Mouse (Mus musculus): ENCODE measurements around the gene Abhd12.

The Abhd12 gene

DNA sequence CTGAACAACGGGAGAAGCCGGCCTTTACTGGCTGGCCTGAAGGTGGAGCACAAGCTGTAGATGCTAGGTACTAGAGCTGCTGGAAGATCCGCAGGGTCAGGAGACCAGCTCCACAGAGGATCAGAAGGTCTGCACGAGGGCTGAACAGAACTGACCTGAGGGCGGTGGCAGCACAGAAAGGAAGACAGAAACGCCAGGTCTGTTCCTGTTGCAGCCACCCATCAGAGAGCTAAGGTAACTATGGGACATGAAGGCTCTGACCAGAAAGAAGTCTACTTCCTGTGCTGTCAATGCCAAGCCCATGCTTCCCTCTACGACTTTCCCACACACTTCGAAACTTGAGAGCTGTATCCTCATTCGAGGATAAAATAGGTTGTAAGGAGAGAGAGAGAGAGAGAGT is 53.3 kb downstream of the Abhd12 start:
- DNase-seq (ENCODE audit: low spot score), result no peak

GRCm38 (mm10) chr2:150847436-150847995 is 57.0 kb downstream of the Abhd12 start:
- DNase-seq (ENCODE audit: low spot score), result no peak

GRCm38 (mm10) chr2:150844798-150845197 is 59.7 kb downstream of the Abhd12 start:
- DNase-seq (ENCODE audit: low spot score), result no peak

- no peak for DNase-seq (ENCODE audit: low spot score)
Observed at GRCm38 (mm10) chr2:150842049-150842461, 62.5 kb downstream of the Abhd12 start.

DNA sequence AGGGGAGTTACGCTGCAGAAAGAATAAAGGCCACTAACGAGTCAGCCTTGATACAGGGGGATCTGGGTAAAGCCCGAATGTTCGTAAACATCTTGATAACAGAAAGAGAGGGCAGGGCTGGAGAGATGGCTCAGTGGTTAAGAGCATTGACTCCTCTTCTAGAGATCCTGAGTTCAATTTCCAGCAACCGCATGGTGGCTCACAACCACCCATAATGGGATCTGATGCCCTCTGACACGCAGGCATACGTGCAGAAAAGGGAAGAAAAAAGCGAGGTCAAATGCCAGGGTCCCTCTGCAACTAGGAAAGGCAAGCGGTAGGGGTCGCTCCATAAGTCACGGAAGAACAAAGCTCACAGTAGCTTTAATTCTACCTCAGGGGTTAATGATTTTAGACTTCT is 63.4 kb downstream of the Abhd12 start:
- DNase-seq (ENCODE audit: low spot score), result no peak

GRCm38 (mm10) chr2:150839686-150840471 is 64.7 kb downstream of the Abhd12 start:
- DNase-seq (ENCODE audit: low spot score), result no peak

DNA sequence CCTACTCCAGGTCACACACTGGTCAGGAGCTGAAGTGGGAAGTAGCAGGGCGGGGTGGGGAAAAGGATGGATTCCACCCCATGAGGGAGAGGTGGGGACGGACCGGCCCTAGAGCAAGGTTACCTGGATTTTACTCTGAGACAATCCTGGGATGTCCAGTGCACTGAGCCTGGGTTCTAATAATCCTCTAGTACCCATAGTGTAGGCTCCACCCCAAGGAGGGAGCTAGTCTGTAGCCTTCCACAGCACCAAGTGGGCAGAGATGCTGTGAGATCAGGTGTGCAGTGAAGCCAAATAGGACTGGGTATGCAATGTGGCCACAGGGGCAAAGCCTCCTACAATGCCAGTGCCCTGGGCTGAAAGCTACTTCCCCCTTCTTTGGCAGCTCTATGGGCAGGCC is 66.8 kb downstream of the Abhd12 start:
- DNase-seq (ENCODE audit: low spot score), result no peak

GRCm38 (mm10) chr2:150836906-150837305 is 67.6 kb downstream of the Abhd12 start:
- no peak for DNase-seq (ENCODE audit: low spot score)

- no peak for DNase-seq (ENCODE audit: low spot score)
Observed at GRCm38 (mm10) chr2:150835975-150836374, 68.6 kb downstream of the Abhd12 start.

DNA sequence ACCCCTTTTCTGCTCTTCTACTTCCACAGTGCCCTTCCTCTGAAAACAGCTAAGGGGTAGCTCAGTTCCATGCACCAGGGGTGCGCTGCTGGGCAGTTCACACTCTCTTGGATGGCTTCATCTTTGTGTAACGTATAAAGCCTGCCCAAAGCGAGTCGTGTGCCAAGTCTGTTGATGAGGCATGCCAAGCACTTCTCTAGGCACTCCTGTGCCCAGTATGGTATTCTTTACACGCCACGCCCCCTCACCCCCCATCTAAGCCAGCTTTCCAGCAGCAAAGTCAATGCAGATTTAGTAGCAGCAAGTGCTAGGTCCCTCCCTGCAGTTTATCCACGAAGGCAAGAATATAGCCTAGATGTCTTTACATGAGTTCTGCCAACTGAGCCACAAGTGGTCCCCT is 69.9 kb downstream of the Abhd12 start:
- no peak for DNase-seq (ENCODE audit: low spot score)

DNA sequence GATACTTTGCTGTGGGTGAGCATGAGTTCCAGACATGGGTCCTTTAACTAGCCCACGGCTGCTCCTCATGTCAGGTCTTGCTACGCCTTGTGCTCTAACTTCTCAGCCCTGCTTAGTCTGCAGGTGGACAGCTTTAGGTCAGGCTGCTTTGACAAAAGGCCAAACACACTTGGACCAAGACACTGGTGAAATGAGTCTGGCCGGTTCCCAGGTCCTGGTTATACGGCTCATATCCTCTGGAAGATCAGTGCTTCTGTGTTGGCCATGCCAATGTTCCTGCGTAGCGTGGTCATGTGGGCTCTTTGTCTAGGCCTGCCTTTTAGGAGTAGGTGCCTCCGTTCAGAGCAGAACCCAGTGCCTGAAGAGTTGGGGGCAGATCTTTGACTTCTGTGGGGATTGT is 72.5 kb downstream of the Abhd12 start:
- DNase-seq (ENCODE audit: low spot score), result no peak

DNA sequence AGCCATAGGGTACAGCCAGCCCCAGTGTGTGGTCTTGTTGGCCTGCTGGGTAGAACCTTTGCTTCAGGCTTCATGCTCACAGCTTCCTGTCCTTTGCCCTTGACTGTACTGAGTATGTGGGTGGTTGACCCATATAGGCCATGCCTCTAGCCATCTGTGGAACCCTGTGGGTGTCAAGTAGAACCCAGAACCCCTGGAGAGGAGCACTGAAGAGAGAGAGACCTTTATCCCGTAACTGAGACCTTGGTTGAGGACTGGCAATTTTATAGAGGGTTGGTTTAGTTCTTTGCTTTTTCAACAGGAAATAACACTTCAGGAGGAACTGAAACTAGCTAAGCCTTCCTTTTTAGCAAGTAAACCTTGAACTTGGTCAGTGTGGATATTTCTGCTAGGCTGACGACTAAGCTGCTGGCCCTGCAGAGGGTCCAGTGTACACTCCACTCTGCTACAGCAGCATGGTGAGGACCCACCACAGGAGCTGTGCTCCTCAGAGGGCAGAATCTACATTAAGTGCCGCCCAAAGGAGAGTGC is 73.6 kb downstream of the Abhd12 start:
- no peak for DNase-seq (ENCODE audit: low spot score)

GRCm38 (mm10) chr2:150830011-150830410 is 74.5 kb downstream of the Abhd12 start:
- no peak for DNase-seq (ENCODE audit: low spot score)

DNA sequence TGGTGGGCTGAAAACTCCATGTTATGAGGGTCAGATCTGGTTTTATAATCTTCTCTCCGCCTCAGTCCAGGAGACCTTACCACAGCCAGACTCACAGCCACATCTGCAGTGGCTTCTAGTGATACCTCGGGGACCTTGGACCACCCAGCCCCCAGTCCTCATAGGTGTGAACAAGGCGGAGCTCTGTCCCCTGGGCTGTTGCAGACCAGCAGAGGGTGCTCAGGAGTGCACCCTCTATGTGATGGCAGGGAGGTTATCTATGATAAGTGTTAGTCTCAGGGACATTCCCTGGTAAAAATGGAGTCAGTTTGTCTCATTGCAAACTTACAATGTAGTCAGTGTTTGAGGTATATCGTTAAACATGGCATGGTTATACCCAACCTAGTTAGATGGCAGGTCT is 75.9 kb downstream of the Abhd12 start:
- DNase-seq (ENCODE audit: low spot score), result no peak

DNA sequence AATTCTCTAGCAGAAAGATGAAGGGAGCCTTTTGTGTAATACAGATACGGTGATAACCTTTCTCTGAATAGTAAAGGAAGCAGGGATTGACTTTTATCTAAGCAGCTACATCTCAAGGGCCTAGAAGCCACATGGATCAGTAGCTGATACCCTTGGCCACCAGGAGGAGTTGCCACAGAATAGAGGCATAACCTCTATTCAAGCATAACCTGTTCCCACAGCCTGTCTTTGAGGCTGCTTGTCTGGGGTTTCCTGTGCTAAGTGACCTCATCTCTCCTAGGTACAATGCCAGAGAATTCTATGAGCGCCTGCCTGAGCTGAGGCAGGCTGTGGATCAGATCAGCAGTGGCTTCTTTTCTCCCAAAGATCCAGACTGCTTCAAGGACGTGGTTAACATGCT is 76.4 kb downstream of the Abhd12 start:
- DNase-seq (ENCODE audit: low spot score), result no peak

DNA sequence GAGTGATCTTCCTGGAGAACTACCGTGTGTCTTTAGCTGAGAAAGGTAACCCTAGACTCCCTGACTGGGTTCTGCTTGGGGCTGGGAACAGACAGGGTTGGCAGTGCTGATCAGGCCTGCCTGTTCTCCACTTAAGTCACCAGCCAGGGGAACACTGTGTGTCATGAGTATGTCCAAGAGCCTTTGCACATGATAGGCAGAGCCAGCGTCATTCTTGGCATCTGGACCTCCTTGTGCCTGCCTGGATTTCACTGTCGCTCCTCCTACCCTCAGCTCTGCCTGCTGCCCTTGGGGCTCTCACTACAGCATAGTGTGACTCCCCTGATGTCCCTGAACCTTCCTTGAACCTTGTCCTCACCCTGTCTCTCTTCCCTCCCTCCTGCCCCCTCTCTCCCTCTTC is 78.1 kb downstream of the Abhd12 start:
- DNase-seq (ENCODE audit: low spot score), result no peak

- no peak for DNase-seq (ENCODE audit: low spot score)
Observed at GRCm38 (mm10) chr2:150822987-150823386, 81.6 kb downstream of the Abhd12 start.

GRCm38 (mm10) chr2:150820720-150821119 is 83.8 kb downstream of the Abhd12 start:
- no peak for DNase-seq (ENCODE audit: low spot score)

GRCm38 (mm10) chr2:150818742-150819141 is 85.8 kb downstream of the Abhd12 start:
- no peak for DNase-seq (ENCODE audit: low spot score)

DNA sequence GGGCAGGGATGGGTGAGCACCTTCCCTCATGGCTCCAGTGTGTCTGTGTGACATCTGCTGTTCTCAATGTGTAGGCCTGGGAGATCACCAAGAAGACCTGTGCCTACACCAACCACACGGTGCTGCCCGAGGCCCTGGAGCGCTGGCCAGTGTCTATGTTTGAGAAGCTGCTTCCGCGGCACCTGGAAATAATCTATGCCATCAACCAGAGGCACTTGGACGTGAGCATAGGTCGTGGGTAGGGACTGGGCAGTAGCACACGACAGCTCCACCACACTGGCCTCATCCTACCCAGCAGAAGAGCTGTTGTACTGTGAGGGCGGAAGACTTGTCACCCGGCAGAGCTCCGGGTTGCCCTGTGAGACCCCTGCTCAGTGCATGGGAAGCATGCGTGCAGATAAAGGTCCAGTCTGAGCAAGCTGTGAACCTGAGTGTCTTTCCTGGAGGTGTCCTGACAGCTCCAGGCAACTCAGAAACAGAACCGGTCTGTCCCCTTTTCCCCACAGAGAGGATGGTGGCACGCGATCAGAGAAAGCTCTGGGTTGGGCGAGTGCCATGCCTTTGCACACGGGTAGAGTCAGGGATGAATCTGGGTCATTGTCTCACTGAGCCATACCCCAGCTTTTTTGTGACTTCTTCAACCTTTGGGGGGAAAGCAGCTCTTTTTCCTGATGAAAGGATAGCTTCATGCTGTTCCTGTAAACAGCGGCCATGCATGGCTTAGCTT is 87.7 kb downstream of the Abhd12 start:
- DNase-seq (ENCODE audit: low spot score), result no peak

DNA sequence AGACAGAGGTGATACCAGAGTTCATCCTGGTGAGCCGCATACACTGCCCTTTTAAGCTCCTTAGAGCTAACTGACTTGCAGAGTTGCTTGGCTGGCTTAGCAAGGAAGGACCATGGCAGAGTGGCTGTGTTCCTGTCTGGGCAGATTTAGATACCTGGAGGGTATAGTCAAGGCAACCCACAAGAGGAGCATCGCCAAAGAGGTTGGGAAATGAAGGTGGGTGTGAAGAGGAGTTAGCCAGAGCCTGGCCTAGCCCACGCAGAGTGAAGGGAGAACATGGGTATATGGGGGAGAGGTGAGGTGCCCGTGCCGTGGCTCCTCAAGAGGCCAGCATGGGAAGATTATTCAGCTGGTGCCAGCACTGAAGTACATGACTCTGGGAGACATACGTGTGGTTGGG is 91.7 kb downstream of the Abhd12 start:
- DNase-seq (ENCODE audit: low spot score), result no peak

- no peak for DNase-seq (ENCODE audit: low spot score)
Observed at GRCm38 (mm10) chr2:150810603-150811002, 93.9 kb downstream of the Abhd12 start.

DNA sequence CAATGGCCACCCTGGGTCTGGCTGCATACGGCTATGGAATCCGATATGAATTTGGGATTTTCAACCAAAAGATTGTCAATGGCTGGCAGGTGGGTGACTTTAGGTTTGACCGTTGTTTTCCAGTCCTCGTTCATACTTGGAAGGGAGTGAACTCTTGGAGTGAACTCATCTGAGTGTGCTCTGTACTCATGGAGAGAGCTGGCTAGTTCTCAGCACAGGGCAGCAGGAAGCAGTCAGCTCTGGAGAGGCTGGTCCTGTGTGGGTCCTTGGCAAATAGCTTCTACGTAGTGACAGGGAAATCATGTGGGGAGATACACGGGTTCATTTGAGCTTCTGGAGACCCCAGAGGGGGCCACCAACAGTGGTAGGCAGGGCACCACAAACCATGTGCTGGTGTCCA is 95.7 kb downstream of the Abhd12 start:
- no peak for DNase-seq (ENCODE audit: low spot score)
